ENCODE assay signal across 22 mouse cellular contexts in genomic region chr16:75104894-75105293, GRCm38 (mm10).
DNase-seq lines count a peak whose midpoint lies in the region; ATAC-seq lines count a peak whose summit lies in the region.
"Had no signal": no experiment of that assay in that cellular context is flagged by ENCODE, and none has a peak within 500 bp of the region (broad histone marks: within the 10 kb centered on the region; RNA-seq: fewer than 3 reads in every experiment).

No protein-coding gene starts in this region.

- peak; percentile 2 for DNase-seq in adrenal gland, adult 2 months
- no peak for DNase-seq in adrenal gland, postnatal 14 days
- no peak for DNase-seq in hindbrain, embryonic 14.5 days (ENCODE audit: low spot score)
- peak; percentile 28 to 69 for DNase-seq in right cerebral cortex, postnatal 10 days (ENCODE audit: low spot score in 2 of 2)
- no peak for DNase-seq in right cerebral cortex, postnatal 4 days
- no peak for DNase-seq in thymus, postnatal 0 days (ENCODE audit: low spot score)
- no peak for DNase-seq in spleen, adult 12 weeks (ENCODE audit: low spot score)
- DNase-seq: cerebellum, adult 2 months; gastrocnemius, adult 2 months; heart, postnatal 36 days; kidney, adult 2 months; kidney, postnatal 14 days; lung, embryonic 14.5 days; lung, postnatal 4 days; thymus, postnatal 25 days had no signal

- H3K9ac ChIP-seq in hindbrain, embryonic 12.5 days = no peak overlapping the region
- H3K9ac ChIP-seq in hindbrain, embryonic 14.5 days = no peak overlapping the region
- H3K9ac ChIP-seq: heart, embryonic 12.5 days; liver, embryonic 12.5 days; lung, embryonic 14.5 days; midbrain, embryonic 15.5 days; neural tube, embryonic 12.5 days had no signal

- no peaks in the 10 kb centered on the region for H3K27me3 ChIP-seq in hindbrain, embryonic 12.5 days
- no peaks in the 10 kb centered on the region for H3K27me3 ChIP-seq in hindbrain, embryonic 14.5 days (ENCODE audit: control insufficient read depth, insufficient read depth, low read length)
- H3K27me3 ChIP-seq: heart, embryonic 12.5 days; liver, embryonic 12.5 days; midbrain, embryonic 15.5 days; neural tube, embryonic 12.5 days had no signal

- ATAC-seq in hindbrain, embryonic 12.5 days (ENCODE audit: low FRiP score) = peak; percentile 56
- no peak for ATAC-seq in hindbrain, embryonic 14.5 days (ENCODE audit: low FRiP score)
- ATAC-seq: CD4-positive, CD25-positive, alpha-beta regulatory T cell, adult 4 months; liver, embryonic 12.5 days; midbrain, embryonic 15.5 days had no signal

- no peaks in the 10 kb centered on the region for H3K9me3 ChIP-seq in hindbrain, embryonic 12.5 days (replicated peaks)
- no peaks in the 10 kb centered on the region for H3K9me3 ChIP-seq in hindbrain, embryonic 14.5 days (ENCODE audit: control insufficient read depth, low read length)
- H3K9me3 ChIP-seq: G1E; heart, embryonic 12.5 days; liver, embryonic 12.5 days; midbrain, embryonic 15.5 days; neural tube, embryonic 12.5 days had no signal

- H3K4me2 ChIP-seq in hindbrain, embryonic 12.5 days (replicated peaks) = no peak overlapping the region
- H3K4me2 ChIP-seq in hindbrain, embryonic 14.5 days (replicated peaks) = no peak overlapping the region
- H3K4me2 ChIP-seq: heart, embryonic 12.5 days; liver, embryonic 12.5 days; lung, embryonic 14.5 days; midbrain, embryonic 15.5 days; neural tube, embryonic 12.5 days had no signal

- no peaks in the 10 kb centered on the region for H3K36me3 ChIP-seq in hindbrain, embryonic 12.5 days
- H3K36me3 ChIP-seq in hindbrain, embryonic 14.5 days (replicated peaks; ENCODE audit: control insufficient read depth, insufficient read depth) = no peaks in the 10 kb centered on the region
- H3K36me3 ChIP-seq: G1E; heart, embryonic 12.5 days; liver, embryonic 12.5 days; midbrain, embryonic 15.5 days; neural tube, embryonic 12.5 days had no signal

- no peaks in the 10 kb centered on the region for H3K4me1 ChIP-seq in hindbrain, embryonic 12.5 days
- H3K4me1 ChIP-seq in hindbrain, embryonic 14.5 days (replicated peaks; ENCODE audit: control insufficient read depth, insufficient read depth, low read length) = no peaks in the 10 kb centered on the region
- H3K4me1 ChIP-seq: heart, embryonic 12.5 days; liver, embryonic 12.5 days; midbrain, embryonic 15.5 days; neural tube, embryonic 12.5 days had no signal

- WGBS in hindbrain, embryonic 12.5 days = 39% methylated on average over 6 of the region's 6 CpGs
- WGBS in hindbrain, embryonic 14.5 days = 31% methylated on average over 6 of the region's 6 CpGs

- no peak overlapping the region for H3K27ac ChIP-seq in hindbrain, embryonic 12.5 days
- H3K27ac ChIP-seq in hindbrain, embryonic 14.5 days = no peak overlapping the region
- H3K27ac ChIP-seq: gastrocnemius, adult 2 months; liver, embryonic 12.5 days; midbrain, embryonic 15.5 days; neural tube, embryonic 12.5 days had no signal

- no peak overlapping the region for H3K4me3 ChIP-seq in hindbrain, embryonic 12.5 days
- H3K4me3 ChIP-seq in hindbrain, embryonic 14.5 days (replicated peaks; ENCODE audit: low read length) = no peak overlapping the region
- H3K4me3 ChIP-seq: gastrocnemius, adult 2 months; heart, embryonic 12.5 days; liver, embryonic 12.5 days; midbrain, embryonic 15.5 days; neural tube, embryonic 12.5 days had no signal

Comparison
In these comparisons a context has a peak if more than half of its experiments do, and no peak if none do; other contexts are left out.
1. DNase-seq: peak in adrenal gland, adult 2 months (single experiment) and right cerebral cortex, postnatal 10 days (2 of 2); none in adrenal gland, postnatal 14 days (single experiment), hindbrain, embryonic 14.5 days (single experiment), right cerebral cortex, postnatal 4 days (single experiment), thymus, postnatal 0 days (single experiment) and spleen, adult 12 weeks (single experiment).